Mouse (Mus musculus) layer of hippocampus, postnatal 14 days (tissue): ENCODE measurements at regions not wholly inside any gene's neighbourhood (a gene's known extent, or its start where the extent isn't known, plus 50 kb on each side); places are given as distances from the start of the nearest gene placed in this dataset.

Experiments
- DNase-seq, 2 experiments: peaks; one replicate each; pipeline ENCODE4 v3.0.0; 2021 to 2022; ENCODE audit warnings: low spot score in 2 of 2, mixed read lengths in 1 of 2

DNA sequence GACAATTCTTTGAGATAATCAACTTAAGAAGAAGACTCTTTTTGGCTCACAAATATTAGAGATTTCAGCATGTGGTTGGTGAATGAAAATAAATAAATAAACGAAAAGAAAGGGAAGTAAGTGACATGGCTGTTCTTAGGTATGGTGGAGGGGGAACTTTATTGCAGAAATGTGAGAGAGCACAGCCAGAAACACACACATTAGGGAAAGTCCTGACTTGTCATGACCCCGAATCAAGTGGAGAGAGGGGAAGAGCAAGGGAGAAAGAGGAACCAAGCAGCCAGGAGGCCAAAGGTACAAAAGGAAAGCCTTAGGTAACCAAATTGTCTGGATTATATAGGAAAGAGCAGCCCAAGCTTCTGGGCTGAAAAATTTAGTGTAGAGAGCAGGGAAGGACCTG, 1172.7 kb downstream of the D3Ertd751e start:
- DNase-seq, result no peak

DNA sequence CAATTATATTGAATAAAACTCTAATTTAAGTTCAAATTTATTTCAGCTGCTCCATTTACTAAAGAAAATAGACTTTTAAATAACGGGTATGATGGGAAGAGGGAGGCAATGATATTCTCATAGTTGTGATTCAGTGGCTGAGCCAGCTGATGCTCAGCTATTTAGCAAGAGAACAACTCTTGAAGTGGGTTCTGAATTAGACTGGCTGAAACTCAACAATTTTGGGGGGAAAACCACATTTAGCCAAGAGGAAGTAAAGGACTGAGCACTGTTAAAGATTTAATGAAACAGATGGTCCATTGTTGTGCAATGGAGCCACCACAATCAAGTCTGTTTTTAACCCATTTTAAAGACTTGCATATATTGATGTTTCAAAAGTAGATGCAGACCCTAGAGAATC, 1193.0 kb downstream of the D3Ertd751e start:
- no peak for DNase-seq

DNA sequence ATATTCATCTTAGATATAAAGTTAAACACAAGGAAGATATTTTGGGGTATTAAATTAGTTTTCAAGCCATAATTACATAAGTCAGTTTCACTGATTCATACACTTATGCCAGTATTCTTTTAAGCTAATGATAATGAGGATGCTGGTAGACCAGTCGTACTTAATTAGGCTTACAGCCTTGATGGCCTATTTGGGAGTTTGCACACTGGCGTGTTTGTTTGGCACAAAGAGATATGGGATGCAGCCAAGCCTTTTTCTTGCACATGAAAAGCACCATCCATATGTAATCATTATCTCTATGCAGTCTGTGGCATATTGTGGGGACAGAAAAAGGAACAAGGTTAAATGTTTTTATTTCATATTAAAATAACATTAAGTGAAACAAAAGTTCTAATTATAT, 1234.7 kb downstream of the D3Ertd751e start:
- DNase-seq, result no peak
